Mouse (Mus musculus): ENCODE data around the gene Lrguk. TPM values are rescaled to one million over a fixed set of nuclear protein-coding genes. Genes with fewer than 3 reads are reported as not detected.

Lrguk gene
- polyA plus RNA-seq, 1 experiment: 1.3 TPM

DNA sequence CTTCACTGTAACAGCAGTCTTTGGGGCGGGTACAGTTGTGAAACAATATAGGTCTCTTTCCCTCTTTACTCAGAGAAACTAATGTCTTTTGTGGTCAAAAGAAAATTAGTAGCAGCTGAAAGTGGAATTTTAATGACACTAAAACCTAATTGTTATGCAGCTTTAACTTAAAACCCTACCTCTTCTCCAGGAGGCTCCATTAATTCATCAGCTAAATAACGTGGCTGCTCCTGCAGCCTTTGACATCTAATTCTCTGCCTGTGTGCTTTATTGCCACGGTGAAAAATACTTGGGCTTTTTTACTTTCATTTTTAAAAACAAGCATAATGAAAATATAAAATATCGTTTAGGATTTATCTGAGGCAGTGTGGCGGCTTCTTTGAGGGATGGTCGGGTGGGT, 15.8 kb upstream of the Lrguk start:
- H3K4me3 ChIP-seq (ENCODE audit: insufficient read depth, low read length): no peak overlapping the region
- no peaks in the 10 kb centered on the region for H3K4me1 ChIP-seq (ENCODE audit: control insufficient read depth, insufficient read depth, low read length)
- H3K27ac ChIP-seq (ENCODE audit: insufficient read depth, low read length): no peak overlapping the region
- TF ChIP-seq CTCF (IDR thresholded peaks at IDR 0.05; ENCODE audit: extremely low read depth, insufficient read depth, low read length) (no peak), POLR2A (IDR thresholded peaks at IDR 0.05; ENCODE audit: extremely low read depth, insufficient read depth, low read length) (no peak)

DNA sequence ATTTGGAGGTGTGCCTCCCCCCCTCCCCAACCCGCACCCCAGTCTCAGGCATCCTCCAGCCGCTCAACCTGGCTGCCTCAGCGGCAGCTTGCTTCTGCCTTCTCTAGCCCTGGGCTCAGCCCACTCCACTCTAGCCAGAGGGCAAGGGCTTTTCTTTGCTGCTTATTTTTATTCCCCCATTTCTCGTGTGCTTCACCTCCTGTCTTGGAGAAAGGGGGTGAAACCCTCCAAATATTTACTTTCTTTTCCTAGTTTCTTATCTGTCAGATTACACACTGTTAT, 439 bp downstream of the Lrguk start:
- no peak overlapping the region for H3K27ac ChIP-seq (ENCODE audit: insufficient read depth, low read length)
- H3K4me1 ChIP-seq (ENCODE audit: control insufficient read depth, insufficient read depth, low read length): peaks cover 1% of the 10 kb centered on the region; the same call in 1 of the 2 replicates
- peak overlapping the region; percentile 66 for H3K4me3 ChIP-seq (ENCODE audit: insufficient read depth, low read length)
- no peak for TF ChIP-seq CTCF (IDR thresholded peaks at IDR 0.05; ENCODE audit: extremely low read depth, insufficient read depth, low read length)

DNA sequence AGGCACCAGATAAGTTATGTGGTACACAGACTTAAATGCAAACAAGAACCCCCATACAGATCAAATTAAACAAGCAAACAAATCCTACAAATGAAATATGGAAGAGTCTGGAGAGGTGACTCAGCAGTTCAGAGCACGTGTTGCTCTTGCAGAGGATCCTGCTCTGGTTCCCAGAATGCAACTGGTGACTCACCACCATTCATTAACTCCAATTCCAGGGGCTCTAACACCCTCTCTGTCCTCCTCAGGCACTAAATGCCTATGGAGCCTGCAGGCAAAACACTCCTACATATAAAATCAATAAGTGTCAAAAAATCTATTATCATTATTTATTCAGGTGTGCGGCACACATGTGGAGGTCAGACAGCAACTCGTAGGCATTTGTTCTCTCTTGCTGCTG, 4.8 kb downstream of the Lrguk start:
- H3K4me3 ChIP-seq (ENCODE audit: insufficient read depth, low read length): no peak overlapping the region
- no peak for TF ChIP-seq POLR2A (IDR thresholded peaks at IDR 0.05; ENCODE audit: extremely low read depth, insufficient read depth, low read length)
- no peak for TF ChIP-seq CTCF (IDR thresholded peaks at IDR 0.05; ENCODE audit: extremely low read depth, insufficient read depth, low read length)
- H3K4me1 ChIP-seq (ENCODE audit: control insufficient read depth, insufficient read depth, low read length): no peaks in the 10 kb centered on the region
- no peak overlapping the region for H3K27ac ChIP-seq (ENCODE audit: insufficient read depth, low read length)

DNA sequence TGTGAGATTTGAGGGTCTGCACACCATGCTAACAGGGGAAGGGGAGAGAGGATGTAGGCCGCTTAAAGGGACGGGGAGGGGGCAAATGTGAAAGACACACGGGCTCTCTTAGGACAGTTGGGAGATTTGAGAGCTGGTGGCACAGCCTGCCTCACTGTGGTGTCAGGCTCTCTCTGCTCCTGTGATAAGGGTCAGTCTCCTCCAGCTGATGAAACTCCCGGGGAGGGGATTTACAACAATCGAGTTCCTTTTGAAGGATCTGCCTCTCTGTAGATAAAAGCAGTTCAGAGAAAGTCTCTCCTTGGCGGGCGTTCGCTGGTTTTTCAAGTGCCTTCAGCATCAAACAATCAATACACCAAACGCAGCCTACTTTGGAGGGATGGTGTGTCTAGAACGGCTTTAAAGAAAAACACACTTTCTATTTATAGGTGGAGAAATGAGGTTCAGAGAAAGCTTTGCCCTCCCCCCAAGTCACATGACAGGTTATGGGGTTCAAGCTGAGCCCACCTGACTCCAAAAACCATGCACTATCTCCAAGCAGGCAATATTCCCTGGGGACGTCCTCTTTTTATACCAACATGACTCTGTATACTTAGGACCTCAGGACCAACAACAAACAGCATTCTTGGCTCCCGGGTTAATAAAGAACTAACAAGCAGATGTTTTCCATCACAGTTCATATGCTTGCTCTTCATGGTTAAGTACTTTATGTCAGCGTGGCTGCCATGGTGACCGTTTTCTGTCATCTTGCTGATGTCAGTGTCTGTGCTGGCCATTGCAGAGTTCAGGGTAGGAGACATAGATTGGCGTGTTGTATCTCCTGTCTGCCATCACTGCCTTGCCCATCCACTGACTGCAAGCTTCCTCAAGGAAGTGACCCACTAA, 5.6 kb downstream of the Lrguk start:
- H3K4me1 ChIP-seq (ENCODE audit: control insufficient read depth, insufficient read depth, low read length): no peaks in the 10 kb centered on the region
- no peak for TF ChIP-seq CTCF (IDR thresholded peaks at IDR 0.05; ENCODE audit: extremely low read depth, insufficient read depth, low read length)
- TF ChIP-seq POLR2A (IDR thresholded peaks at IDR 0.05; ENCODE audit: extremely low read depth, insufficient read depth, low read length): no peak
- H3K27ac ChIP-seq (ENCODE audit: insufficient read depth, low read length): no peak overlapping the region
- no peak overlapping the region for H3K4me3 ChIP-seq (ENCODE audit: insufficient read depth, low read length)

DNA sequence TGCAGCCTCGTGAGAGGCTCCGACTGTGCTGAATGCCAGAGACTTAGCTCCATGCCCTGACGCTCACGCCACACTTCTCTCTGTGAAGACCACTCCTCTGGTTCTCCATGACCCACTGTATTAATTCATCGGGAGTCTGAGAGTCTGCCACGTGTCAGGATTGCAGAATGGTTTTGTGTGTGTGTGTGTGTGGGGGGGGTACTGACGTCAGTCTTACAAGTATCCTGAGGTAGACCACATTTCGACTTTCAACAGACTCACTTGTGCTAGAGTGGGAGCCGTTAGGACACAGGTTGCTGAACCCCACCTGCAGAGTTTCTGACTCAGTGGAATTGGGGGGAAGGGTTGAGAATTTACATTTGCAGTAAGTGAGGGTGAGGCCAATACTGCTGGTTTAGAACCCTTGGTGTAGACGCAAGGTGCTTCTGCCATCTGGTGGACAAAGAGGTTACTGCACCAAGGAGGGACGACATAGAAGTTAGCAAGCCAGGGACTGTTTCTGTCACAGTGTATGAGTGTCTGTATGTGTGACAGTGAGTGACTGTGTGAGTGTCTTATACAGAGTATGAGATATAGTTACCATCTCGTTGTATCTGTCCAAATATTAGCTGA, 11.5 kb downstream of the Lrguk start:
- peak; percentile 96 for TF ChIP-seq CTCF (IDR thresholded peaks at IDR 0.05; ENCODE audit: extremely low read depth, insufficient read depth, low read length)
- TF ChIP-seq POLR2A (IDR thresholded peaks at IDR 0.05; ENCODE audit: extremely low read depth, insufficient read depth, low read length): no peak
- no peak overlapping the region for H3K4me3 ChIP-seq (ENCODE audit: insufficient read depth, low read length)
- H3K27ac ChIP-seq (ENCODE audit: insufficient read depth, low read length): no peak overlapping the region
- H3K4me1 ChIP-seq (ENCODE audit: control insufficient read depth, insufficient read depth, low read length): no peaks in the 10 kb centered on the region

DNA sequence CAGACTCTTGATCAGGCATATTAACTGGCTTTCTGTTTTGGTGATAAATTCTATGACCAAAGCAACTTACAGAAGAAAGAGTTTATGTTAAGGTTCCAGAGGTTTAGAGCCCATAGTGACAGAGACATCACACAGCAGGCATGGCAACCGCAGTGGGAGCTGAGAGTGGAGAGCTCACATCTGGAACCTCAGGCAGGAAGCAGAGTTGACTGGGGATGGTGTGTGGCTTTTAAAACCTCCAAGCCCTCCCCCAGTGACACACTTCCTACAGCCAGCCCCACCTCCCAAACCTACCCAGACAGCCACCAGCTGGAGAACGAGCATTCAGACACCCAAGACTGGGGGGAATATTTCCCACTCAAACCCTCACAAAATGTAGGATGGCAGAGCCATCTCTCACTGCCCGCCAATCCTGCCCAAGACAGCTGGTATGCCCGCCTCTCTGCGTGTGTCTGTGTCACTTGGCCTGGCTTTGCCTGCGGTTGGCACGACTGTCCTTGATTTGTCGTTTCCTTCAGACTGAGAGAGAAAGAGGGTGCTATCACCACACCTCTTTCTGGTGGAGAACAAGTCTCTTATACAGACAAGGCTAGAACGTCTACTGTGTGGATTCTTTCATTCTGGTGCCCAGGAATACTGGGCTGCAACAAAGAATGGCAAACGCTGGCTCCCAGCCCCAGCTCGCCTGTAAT, 12.5 kb downstream of the Lrguk start:
- no peak overlapping the region for H3K4me3 ChIP-seq (ENCODE audit: insufficient read depth, low read length)
- TF ChIP-seq CTCF (IDR thresholded peaks at IDR 0.05; ENCODE audit: extremely low read depth, insufficient read depth, low read length): no peak
- TF ChIP-seq POLR2A (IDR thresholded peaks at IDR 0.05; ENCODE audit: extremely low read depth, insufficient read depth, low read length): no peak
- no peaks in the 10 kb centered on the region for H3K4me1 ChIP-seq (ENCODE audit: control insufficient read depth, insufficient read depth, low read length)
- no peak overlapping the region for H3K27ac ChIP-seq (ENCODE audit: insufficient read depth, low read length)

DNA sequence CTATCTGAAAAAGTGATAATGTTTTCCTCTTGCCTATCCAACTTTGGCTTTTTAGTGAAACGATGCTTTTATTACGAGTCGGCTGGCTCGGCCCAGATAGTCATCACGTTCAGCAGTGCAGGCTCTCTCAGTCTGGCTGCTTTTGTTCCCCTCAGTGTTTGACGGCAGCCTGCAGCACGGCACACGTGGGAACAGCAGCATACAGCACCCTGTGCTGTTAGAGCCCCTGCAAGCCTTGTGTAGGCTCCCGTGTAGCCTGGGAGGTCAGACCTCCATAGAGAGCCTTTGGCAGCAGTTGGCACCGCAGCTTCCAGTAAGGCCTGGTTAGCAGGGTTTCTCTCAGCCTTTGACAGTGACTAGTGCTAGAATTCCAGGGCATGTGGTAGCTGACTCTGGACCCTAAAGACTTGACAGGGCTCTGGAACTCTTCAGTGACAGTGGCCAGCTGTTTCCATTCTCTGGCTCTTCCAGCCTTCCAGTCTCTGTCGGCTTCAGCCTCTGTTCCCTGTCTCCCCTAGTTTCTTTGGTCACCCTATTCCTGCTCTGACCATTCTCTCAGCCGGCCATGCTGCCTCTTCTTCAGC, 15.1 kb downstream of the Lrguk start:
- TF ChIP-seq POLR2A (IDR thresholded peaks at IDR 0.05; ENCODE audit: extremely low read depth, insufficient read depth, low read length) (no peak), CTCF (IDR thresholded peaks at IDR 0.05; ENCODE audit: extremely low read depth, insufficient read depth, low read length) (no peak)
- H3K27ac ChIP-seq (ENCODE audit: insufficient read depth, low read length): no peak overlapping the region

DNA sequence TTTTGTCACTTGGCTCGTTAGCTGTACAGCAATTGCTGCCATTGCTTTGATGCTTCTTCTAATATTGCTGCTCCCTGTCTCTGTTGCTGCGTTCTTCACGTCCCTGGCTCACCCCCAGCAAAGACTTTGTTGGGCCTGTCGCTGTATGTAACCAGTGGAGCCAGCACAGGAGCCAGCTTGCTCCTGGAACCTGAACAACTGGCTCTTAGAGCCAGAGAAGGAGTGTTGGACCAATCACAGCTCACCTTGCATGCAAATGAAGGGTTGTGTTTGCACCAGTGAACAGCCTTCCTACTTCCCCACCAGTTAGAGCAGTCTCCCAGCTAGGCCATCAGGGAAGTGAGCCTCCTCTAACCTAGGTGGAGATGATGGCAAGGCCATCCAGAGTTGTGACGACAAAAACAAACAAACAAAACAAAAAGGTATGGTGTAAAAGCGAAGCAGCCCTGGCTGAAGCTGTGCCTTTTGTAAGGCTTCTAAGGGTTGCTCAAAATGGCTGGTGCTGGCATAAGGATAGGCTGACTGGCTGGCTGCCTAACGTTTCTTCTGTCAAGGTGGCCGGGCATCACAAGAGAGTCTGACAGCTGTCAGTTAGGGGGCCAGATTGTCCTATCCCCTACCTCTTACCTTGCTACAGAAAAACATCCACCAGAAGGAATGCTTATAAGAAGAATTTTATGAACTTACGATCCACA, 15.7 kb downstream of the Lrguk start:
- Histone ChIP-seq H3K4me1 (ENCODE audit: control insufficient read depth, insufficient read depth, low read length) (no peaks in the 10 kb centered on the region; the same call in none of the 2 replicates), H3K27ac (ENCODE audit: insufficient read depth, low read length) (no peak overlapping the region), H3K4me3 (ENCODE audit: insufficient read depth, low read length) (no peak overlapping the region)
- TF ChIP-seq CTCF (IDR thresholded peaks at IDR 0.05; ENCODE audit: extremely low read depth, insufficient read depth, low read length) (no peak), POLR2A (IDR thresholded peaks at IDR 0.05; ENCODE audit: extremely low read depth, insufficient read depth, low read length) (no peak)

More for the DNA sequence above, 15.1 kb downstream of the Lrguk start:
- no peak overlapping the region for H3K4me3 ChIP-seq (ENCODE audit: insufficient read depth, low read length)
- H3K4me1 ChIP-seq (ENCODE audit: control insufficient read depth, insufficient read depth, low read length): no peaks in the 10 kb centered on the region; the same call in none of the 2 replicates
